Mouse (Mus musculus) limb, embryonic 12.5 days (tissue): ENCODE results near the gene Gm8279. TPM values are rescaled to one million over a fixed set of nuclear protein-coding genes. Genes with fewer than 3 reads are reported as not detected.
"Not testable (repeated sequence)": the region's sequence is repeated elsewhere in the genome, so short reads cannot be mapped to it uniquely, and the experiment has no call there.

Experiments
- ATAC-seq: fragments of 200-750 bp; cut with Nextera tagmentation; 2 replicates; pipeline ENCODE4 v1.8.0; 2017; ENCODE audit warnings: low read depth, moderate TSS enrichment; ENCODE audit not compliant: insufficient number of reproducible peaks, insufficient read depth, low FRiP score, low TSS enrichment
- H3K27ac ChIP-seq: fragments of 300-500 bp; sonication (generic); 2 replicates; pipeline ENCODE4 v1.5.1; 2016; ENCODE audit warnings: mild to moderate bottlenecking, moderate library complexity
- H3K27me3 ChIP-seq: fragments of 300-500 bp; sonication (generic); 2 replicates; pipeline ENCODE4 v1.6.1; 2016; ENCODE audit warnings: mild to moderate bottlenecking, moderate library complexity
- H3K36me3 ChIP-seq: fragments of 300-500 bp; sonication (generic); 2 replicates; pipeline ENCODE4 v1.6.1; 2016; ENCODE audit warnings: mild to moderate bottlenecking, moderate library complexity
- H3K4me1 ChIP-seq: fragments of 300-500 bp; sonication (generic); replicated peaks from 2 replicates; pipeline ENCODE4 v1.6.1; 2016
- H3K4me2 ChIP-seq: fragments of 300-500 bp; sonication (generic); 2 replicates; pipeline ENCODE4 v1.6.1; 2016; ENCODE audit warnings: mild to moderate bottlenecking, moderate library complexity
- H3K4me3 ChIP-seq: fragments of 300-500 bp; sonication (generic); replicated peaks from 2 replicates; pipeline ENCODE4 v1.5.1; 2016; ENCODE audit warnings: mild to moderate bottlenecking
- H3K9ac ChIP-seq: fragments of 300-500 bp; sonication (generic); replicated peaks from 2 replicates; pipeline ENCODE4 v1.6.1; 2016; ENCODE audit warnings: mild to moderate bottlenecking, moderate library complexity
- H3K9me3 ChIP-seq: fragments of 300-500 bp; sonication (generic); 2 replicates; pipeline ENCODE4 v1.6.1; 2016; ENCODE audit warnings: mild to moderate bottlenecking, moderate library complexity
- WGBS: fragments of 180-500 bp; shearing (Covaris S2); methylation state at CpG from one replicate; pipeline ENCODE4 v1.1.7; 2016; 5-methylcytosine and 5-hydroxymethylcytosine counted together
- polyA plus RNA-seq: library from polyadenylated mRNA; unstranded; fragments of >200 nt; fragmentation: Nextera tagmentation; extraction: Ambion mirVana; gene quantifications from 2 replicates; pipeline ENCODE4 v1.2.1, GENCODE M21; 2016

Gene Gm8279
- polyA plus RNA-seq, result not detected in 2 replicates

- H3K27me3 ChIP-seq, H3K27ac ChIP-seq, H3K4me2 ChIP-seq, ATAC-seq, H3K9ac ChIP-seq, H3K9me3 ChIP-seq, H3K36me3 ChIP-seq, H3K4me3 ChIP-seq, H3K4me1 ChIP-seq: not testable (repeated sequence)
- 61% methylated on average over 2 of the region's 2 CpGs for WGBS
Measured at GRCm38 (mm10) chr14:5131219-5131618, at the start of gene Gm8279. Gene Gm8279 (plus strand): TSS chr14:5131519.

GRCm38 (mm10) chr14:5164235-5164634 lies 32.9 kb downstream of the Gm8279 start, which contains the start of gene Gm3317:
Gene Gm3317 (plus strand): TSS chr14:5164535.
- not testable (repeated sequence) for H3K4me3 ChIP-seq, H3K4me2 ChIP-seq, H3K9ac ChIP-seq, H3K27me3 ChIP-seq, H3K27ac ChIP-seq, H3K9me3 ChIP-seq, H3K4me1 ChIP-seq, H3K36me3 ChIP-seq, ATAC-seq
- no CpG with 5 or more reads among the region's 1 CpGs for WGBS

- not testable (repeated sequence) for H3K27me3 ChIP-seq, H3K27ac ChIP-seq, H3K36me3 ChIP-seq, ATAC-seq, H3K4me1 ChIP-seq, H3K9me3 ChIP-seq, H3K4me3 ChIP-seq, H3K4me2 ChIP-seq, H3K9ac ChIP-seq
- WGBS, result no CpG with 5 or more reads among the region's 3 CpGs
Measured at GRCm38 (mm10) chr14:5185493-5185892, 54.2 kb downstream of the Gm8279 start, which contains the start of gene Gm8271. Gene Gm8271 (plus strand): TSS chr14:5185793.

Other genes with a start within 250 kb of the Gm8279 start
- gene Gm3278, start 239.1 kb upstream of the Gm8279 start, polyA plus RNA-seq, result not detected in 2 replicates
- gene Gm8297, start 147.6 kb upstream of the Gm8279 start, polyA plus RNA-seq, result not detected in 2 replicates
- gene Gm3298, start 115.6 kb upstream of the Gm8279 start, polyA plus RNA-seq, result not detected in 2 replicates
- gene 4930555G01Rik, start 80.9 kb upstream of the Gm8279 start, polyA plus RNA-seq, result not detected in 2 replicates
- 0.88 and 1.7 TPM in 2 replicates for gene Gm8281, start 60.5 kb upstream of the Gm8279 start, polyA plus RNA-seq
- not detected in 2 replicates for gene Gm3317, start 33.0 kb downstream of the Gm8279 start, polyA plus RNA-seq
- gene Gm8271, start 54.3 kb downstream of the Gm8279 start, polyA plus RNA-seq, result not detected in 2 replicates
- gene Gm3526, start 129.1 kb downstream of the Gm8279 start, polyA plus RNA-seq, result not detected in 2 replicates
- not detected in 2 replicates for gene Gm3542, start 203.4 kb downstream of the Gm8279 start, polyA plus RNA-seq